Comparison of ENCODE assay signal across 28 mouse cellular contexts in the genomic region with DNA sequence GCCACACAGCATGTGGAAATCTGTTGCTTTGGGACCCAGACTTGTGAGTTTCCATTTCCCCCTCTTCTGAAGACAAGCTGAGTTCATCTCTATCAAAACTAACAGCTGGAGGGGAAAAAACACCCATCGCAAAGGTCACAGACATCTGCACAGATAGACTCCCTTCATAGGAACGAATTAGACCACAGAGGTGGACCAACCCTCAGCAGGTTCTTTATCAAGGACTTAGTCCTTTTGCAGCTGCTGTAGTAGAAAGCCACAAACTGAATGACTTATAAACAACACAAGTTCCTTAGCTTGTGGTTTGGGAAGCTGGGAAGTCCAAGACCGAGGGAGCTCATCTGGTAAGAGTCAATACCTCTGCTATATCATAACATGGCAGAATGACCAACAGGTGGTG. TPM values are rescaled to one million over a fixed set of nuclear protein-coding genes. Genes with fewer than 3 reads are reported as not detected.
DNase-seq lines count a peak whose midpoint lies in the region; ATAC-seq and TF ChIP-seq lines count a peak whose summit lies in the region.
"Had no signal": no experiment of that assay in that cellular context is flagged by ENCODE, and none has a peak within 500 bp of the region (broad histone marks: within the 10 kb centered on the region; RNA-seq: fewer than 3 reads in every experiment).

No protein-coding gene starts in this region.

- no peaks in the 10 kb centered on the region for H3K9me3 ChIP-seq in MEL (replicated peaks; ENCODE audit: insufficient read depth, low read length)
- H3K9me3 ChIP-seq: embryonic facial prominence, embryonic 15.5 days; forebrain, embryonic 15.5 days; G1E had no signal

- no peaks in the 10 kb centered on the region for H3K79me2 ChIP-seq in MEL (ENCODE audit: control insufficient read depth, insufficient read depth, low read length, poor library complexity)

- no peak for TF ChIP-seq EP300 in MEL (IDR thresholded peaks at IDR 0.05; ENCODE audit: low read depth in 1 of 2, low read length in 2 of 2)

- no peaks in the 10 kb centered on the region for H3K4me1 ChIP-seq in MEL (ENCODE audit: control insufficient read depth in 1 of 2, insufficient read depth in 2 of 2, low read length in 2 of 2)
- H3K4me1 ChIP-seq: embryonic facial prominence, embryonic 13.5 days; embryonic facial prominence, embryonic 15.5 days; forebrain, embryonic 13.5 days; forebrain, embryonic 15.5 days had no signal

- peak; percentile 76 for ATAC-seq in megakaryocyte-erythroid progenitor cell, adult 5-6 weeks (replicated peaks; ENCODE audit: low FRiP score, low TSS enrichment, poor library complexity, severe bottlenecking)
- ATAC-seq: forebrain, embryonic 13.5 days; forebrain, embryonic 15.5 days; forebrain, postnatal 0 days had no signal

- H3K27ac ChIP-seq in MEL (ENCODE audit: control insufficient read depth, low read depth, low read length), result no peak overlapping the region
- H3K27ac ChIP-seq in left cerebral cortex, adult 2 months, result no peak overlapping the region
- H3K27ac ChIP-seq: embryonic facial prominence, embryonic 13.5 days; embryonic facial prominence, embryonic 15.5 days; forebrain, embryonic 13.5 days; forebrain, embryonic 15.5 days had no signal

- TF ChIP-seq POLR2A in MEL (IDR thresholded peaks at IDR 0.05; ENCODE audit: control insufficient read depth in 1 of 2, insufficient read depth in 1 of 2, low read depth in 1 of 2, low read length in 2 of 2, poor library complexity in 1 of 2), result no peak

- H3K36me3 ChIP-seq in MEL (ENCODE audit: control insufficient read depth in 1 of 2, insufficient read depth in 2 of 2, low read length in 2 of 2), result no peaks in the 10 kb centered on the region
- H3K36me3 ChIP-seq: embryonic facial prominence, embryonic 13.5 days; embryonic facial prominence, embryonic 15.5 days; forebrain, embryonic 15.5 days; G1E had no signal

- no peak for TF ChIP-seq CTCF in MEL (IDR thresholded peaks at IDR 0.05 in 2 of 3, conservative IDR thresholded peaks at IDR 0.05 in 1 of 3; ENCODE audit: control insufficient read depth in 1 of 3, insufficient read depth in 1 of 3, low read depth in 2 of 3, low read length in 3 of 3, poor library complexity in 1 of 3, severe bottlenecking in 1 of 3)
- TF ChIP-seq CTCF in left cerebral cortex, adult 2 months (IDR thresholded peaks at IDR 0.05), result no peak

- no peak overlapping the region for H3K4me3 ChIP-seq in MEL (ENCODE audit: control insufficient read depth in 1 of 2, insufficient read depth in 1 of 2, low read depth in 2 of 2, low read length in 2 of 2)
- no peak overlapping the region for H3K4me3 ChIP-seq in left cerebral cortex, adult 2 months
- H3K4me3 ChIP-seq: embryonic facial prominence, embryonic 13.5 days; embryonic facial prominence, embryonic 15.5 days; forebrain, embryonic 13.5 days; forebrain, embryonic 15.5 days had no signal

- DNase-seq in A20 (ENCODE audit: low read depth, low spot score), result peak; percentile 24
- DNase-seq in MEL (ENCODE audit: low read depth, low spot score), result no peak
- DNase-seq in induced T-regulatory cell, adult 2 months (ENCODE audit: low read depth), result peak; percentile 28
- no peak for DNase-seq in left cerebral cortex, adult 2 months (ENCODE audit: extremely low spot score in 1 of 2, low spot score in 2 of 2)
- DNase-seq in heart, adult 8-10 months (ENCODE audit: low spot score), result no peak
- no peak for DNase-seq in heart, adult 9 months (ENCODE audit: low spot score in 2 of 2)
- no peak for DNase-seq in adrenal gland, adult (ENCODE audit: inconsistent age in 2 of 2, low spot score in 1 of 2)
- DNase-seq: adrenal gland, adult 8-10 months; adrenal gland, postnatal 14 days; adrenal gland, postnatal 36 days; cerebellum, adult 11-12 months; cerebellum, adult 8-10 months; cerebellum, adult 9-11 months; cerebellum, postnatal 14 days; cerebellum, postnatal 36 days; embryo, embryonic 11 days; forebrain, postnatal 0 days had no signal

- intact Hi-C loops in left cerebral cortex, adult 2 months (cut with DNase I), result no loop called here

- peaks cover 0 to 5% of the 10 kb centered on the region in 2 experiments; a peak in 2 of 4 replicates for H3K27me3 ChIP-seq in MEL (ENCODE audit: control insufficient read depth in 1 of 2, insufficient read depth in 2 of 2, low read length in 2 of 2)
- H3K27me3 ChIP-seq: embryonic facial prominence, embryonic 13.5 days; embryonic facial prominence, embryonic 15.5 days; forebrain, embryonic 13.5 days; forebrain, embryonic 15.5 days had no signal

- no peak overlapping the region for H3K9ac ChIP-seq in MEL (ENCODE audit: control insufficient read depth, low read depth, low read length, poor library complexity, severe bottlenecking)
- H3K9ac ChIP-seq: embryonic facial prominence, embryonic 13.5 days; embryonic facial prominence, embryonic 15.5 days; forebrain, embryonic 13.5 days; forebrain, embryonic 15.5 days; forebrain, postnatal 0 days had no signal

- TF ChIP-seq RAD21 in MEL (IDR thresholded peaks at IDR 0.05; ENCODE audit: low read depth, low read length), result no peak

TF ChIP-seq in MEL, 35 proteins besides CTCF, POLR2A, EP300 and RAD21:
- TF ChIP-seq ZMIZ1 (IDR thresholded peaks at IDR 0.05; ENCODE audit: low read depth, low read length), result no peak
- no peak for TF ChIP-seq MYC (IDR thresholded peaks at IDR 0.05; ENCODE audit: low read depth, low read length)
- TF ChIP-seq MXI1 (IDR thresholded peaks at IDR 0.05; ENCODE audit: low read depth, low read length), result no peak
- no peak for TF ChIP-seq ZNF384 (IDR thresholded peaks at IDR 0.05; ENCODE audit: low read depth, low read length)
- no peak for TF ChIP-seq ZKSCAN1 (IDR thresholded peaks at IDR 0.05; ENCODE audit: low read depth, low read length)
- TF ChIP-seq MAFK (IDR thresholded peaks at IDR 0.05; ENCODE audit: borderline replicate concordance, low read depth, low read length), result no peak
- TF ChIP-seq TAL1 (IDR thresholded peaks at IDR 0.05; ENCODE audit: low read length), result peak; percentile 12; the same call in 1 of the 2 replicates

RNA-seq across cellular contexts. Expression of a gene that starts 54.7 kb away (rescaled TPM):
- total RNA-seq in MEL (2012; rRNA removed), result not detected in 2 replicates
- not detected for polyA plus RNA-seq in MEL (2012; ENCODE audit: insufficient read depth in 1 of 2, insufficient read length in 2 of 2, low read depth in 1 of 2, low replicate concordance in 2 of 2, missing spikeins in 1 of 2)
- total RNA-seq in megakaryocyte-erythroid progenitor cell, adult 5-6 weeks (2014; fragmentation: Nextera tagmentation), result not detected in 2 replicates
- not detected in 2 replicates for total RNA-seq in megakaryocyte-erythroid progenitor cell, adult 5-6 weeks (2017)
- not detected for total RNA-seq in left cerebral cortex, adult 2 months (2021)
- total RNA-seq in heart, adult 8-10 months (2022), result not detected
- total RNA-seq: adrenal gland, adult 18-20 months; adrenal gland, adult 8-10 months; adrenal gland, postnatal 14 days; adrenal gland, postnatal 36 days; common myeloid progenitor, adult 5-6 weeks; forebrain, postnatal 0 days; G1E had no signal
- polyA plus RNA-seq: C2C12; embryonic facial prominence, embryonic 11.5 days; embryonic facial prominence, embryonic 13.5 days; embryonic facial prominence, embryonic 15.5 days; forebrain, embryonic 11.5 days; forebrain, embryonic 13.5 days; forebrain, embryonic 15.5 days; forebrain, postnatal 0 days; G1E had no signal

Comparison
In these comparisons a context has a peak if more than half of its experiments do, and no peak if none do; other contexts are left out.
1. DNase-seq: peak in A20 (single experiment) and induced T-regulatory cell, adult 2 months (single experiment); none in MEL (single experiment), left cerebral cortex, adult 2 months (0 of 2), heart, adult 8-10 months (single experiment), heart, adult 9 months (0 of 2) and adrenal gland, adult (0 of 2).